Mouse (Mus musculus) left cerebral cortex, postnatal 25 days (tissue): ENCODE data around the gene Gpr183. TPM values are rescaled to one million over a fixed set of nuclear protein-coding genes. Genes with fewer than 3 reads are reported as not detected.

ENCODE experiments used
- DNase-seq, 2 experiments: peaks; one replicate each; pipeline ENCODE4 v3.0.0; 2022; ENCODE audit warnings: low spot score in 2 of 2, mixed read lengths in 1 of 2
- intact Hi-C: fragments of 180-260 bp; cut with DNase I; formaldehyde crosslinking; loops from one replicate; pipeline ENCODE4 v1.15.1; 2025
- total RNA-seq, 2 experiments: library from RNA; stranded (reverse); gene quantifications; 2 replicates each; pipeline ENCODE4 v1.2.3; 2021

The Gpr183 gene
- 1 to 10 TPM in 1 of 2 experiments, under 1 TPM in 1; 0.96 to 1.7 TPM for total RNA-seq

- intact Hi-C loops: no loop called here
Observed at GRCm38 (mm10) chr14:121964990-121965389, at the start of gene Gpr183. Gene Gpr183 (minus strand): TSS chr14:121965195.

DNA sequence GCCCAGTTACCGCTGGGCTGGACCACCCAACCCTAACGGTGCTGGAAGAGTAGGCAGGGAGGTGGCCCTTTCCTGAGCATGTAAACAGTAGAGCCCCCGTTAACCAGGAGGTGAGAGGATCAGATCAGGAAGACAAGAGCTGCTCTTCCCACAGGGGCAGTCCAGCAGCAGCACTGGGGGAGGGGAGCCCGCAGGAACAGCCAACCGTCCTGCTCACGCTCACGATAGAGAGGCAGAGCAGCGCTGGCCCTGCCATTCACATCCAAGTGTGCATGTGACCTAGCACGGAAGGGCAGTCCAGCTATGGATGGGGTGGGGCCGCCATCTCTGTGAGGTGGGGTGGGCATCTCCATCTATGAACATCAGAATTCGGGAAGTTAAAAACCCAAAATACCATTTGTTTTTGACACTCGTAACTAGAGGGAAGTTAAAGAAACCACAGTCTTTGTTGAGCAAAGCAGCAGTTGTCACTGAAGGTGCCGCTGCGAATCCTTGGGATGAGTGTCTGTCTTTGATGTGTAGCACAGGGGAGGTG lies 48.5 kb upstream of the Gpr183 start:
- DNase-seq: no peak
- intact Hi-C loops: no loop called here

More at GRCm38 (mm10) chr14:121964990-121965389, at the start of gene Gpr183:
- no peak for DNase-seq

DNA sequence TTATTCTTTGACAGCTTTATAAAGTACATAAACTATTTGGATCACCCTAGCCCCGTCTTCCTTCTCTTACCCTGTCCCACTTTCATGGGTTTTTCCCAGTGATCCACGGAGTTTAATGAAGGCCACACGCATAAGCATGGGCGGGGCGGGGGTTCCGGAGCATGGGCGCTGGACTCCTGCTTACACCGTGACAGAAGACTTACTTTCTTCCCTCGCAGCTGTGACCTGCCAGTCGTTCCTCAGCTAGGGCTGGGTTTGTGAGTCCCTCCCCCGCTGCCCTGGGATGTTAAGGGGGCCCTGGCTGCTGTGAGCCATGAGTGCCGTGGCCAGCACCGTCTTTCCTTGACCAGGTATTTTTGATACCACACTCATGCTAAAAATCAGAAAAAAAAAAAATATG lies 47.8 kb upstream of the Gpr183 start:
- intact Hi-C loops: no loop called here
- DNase-seq: no peak

DNA sequence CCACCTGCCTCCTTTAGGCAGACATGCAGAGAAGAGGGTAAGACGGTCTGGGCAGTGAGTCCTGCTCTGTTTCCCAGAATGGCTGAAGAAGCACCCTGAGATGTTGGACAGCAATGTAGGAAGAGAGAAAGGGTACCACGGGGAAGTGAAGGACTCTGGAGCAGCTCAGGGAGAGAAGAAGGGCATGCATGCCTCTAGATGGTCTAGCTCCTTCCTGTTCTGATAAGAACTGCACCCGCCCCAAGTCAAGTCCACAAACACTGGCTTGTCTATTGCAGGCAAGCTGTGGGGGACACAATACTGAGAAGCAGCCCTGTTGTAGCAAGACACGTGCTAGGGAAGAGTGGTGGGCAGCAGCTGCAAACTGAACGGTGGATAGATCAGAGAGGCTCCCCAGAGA lies 47.2 kb upstream of the Gpr183 start:
- DNase-seq: no peak
- intact Hi-C loops: no loop called here

- no peak for DNase-seq
- intact Hi-C loops: no loop called here
Observed at GRCm38 (mm10) chr14:122011768-122012167, 46.8 kb upstream of the Gpr183 start.

GRCm38 (mm10) chr14:122010301-122010700 lies 45.3 kb upstream of the Gpr183 start:
- DNase-seq: no peak
- intact Hi-C loops: no loop called here

GRCm38 (mm10) chr14:122009502-122009901 lies 44.5 kb upstream of the Gpr183 start:
- DNase-seq: peak; percentile 23 to 29
- intact Hi-C loops: no loop called here

GRCm38 (mm10) chr14:122008261-122008660 lies 43.3 kb upstream of the Gpr183 start:
- intact Hi-C loops: no loop called here
- DNase-seq: no peak

- no peak for DNase-seq
- intact Hi-C loops: no loop called here
Observed at GRCm38 (mm10) chr14:122003812-122004211, 38.8 kb upstream of the Gpr183 start.

GRCm38 (mm10) chr14:122002224-122002623 lies 37.2 kb upstream of the Gpr183 start:
- peak in 1 of 2 experiments; percentile 29 for DNase-seq
- intact Hi-C loops: no loop called here

DNA sequence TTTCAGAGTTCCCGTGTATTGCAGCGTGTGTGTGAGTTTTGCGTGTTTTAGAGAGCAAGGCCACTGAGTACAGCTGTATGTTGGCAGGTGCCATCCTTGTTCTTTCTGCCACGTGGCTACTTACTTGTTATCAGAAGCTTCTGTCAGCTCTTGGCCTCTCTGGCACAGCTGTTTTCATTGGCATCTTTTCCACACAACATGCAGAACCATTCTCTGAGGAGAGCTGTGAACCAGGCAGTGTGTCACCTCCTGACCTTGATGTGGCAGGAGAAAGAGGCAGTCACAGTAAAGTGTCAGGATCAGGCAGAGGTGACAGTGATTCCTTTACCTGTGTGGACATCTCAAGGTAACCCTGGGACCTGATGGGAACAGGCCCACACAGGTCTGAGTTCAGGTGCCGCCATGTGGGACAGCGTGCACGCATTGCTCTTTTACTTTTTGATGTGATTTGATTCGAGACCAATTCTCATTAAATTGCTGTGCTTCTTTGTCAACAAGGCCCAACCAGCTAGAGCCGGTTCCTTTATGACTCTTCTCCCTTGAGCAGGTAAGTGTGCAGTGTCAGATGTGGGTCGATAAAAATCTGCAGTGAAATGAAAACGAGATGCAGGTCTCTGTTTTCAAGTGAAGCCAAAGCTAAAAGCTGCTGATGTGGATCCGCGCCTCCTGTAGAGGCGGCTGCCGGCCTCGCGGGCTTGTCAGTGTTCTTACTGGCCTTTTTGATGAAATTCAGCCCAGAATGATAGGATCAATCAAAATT lies 35.5 kb upstream of the Gpr183 start:
- intact Hi-C loops: no loop called here
- DNase-seq: no peak

GRCm38 (mm10) chr14:121999455-121999854 lies 34.5 kb upstream of the Gpr183 start:
- intact Hi-C loops: no loop called here
- no peak for DNase-seq

- intact Hi-C loops: no loop called here
- peak; percentile 14 to 47 for DNase-seq
Observed at GRCm38 (mm10) chr14:121996786-121997185, 31.8 kb upstream of the Gpr183 start.

GRCm38 (mm10) chr14:121995557-121995870 lies 30.5 kb upstream of the Gpr183 start:
- intact Hi-C loops: no loop called here

DNA sequence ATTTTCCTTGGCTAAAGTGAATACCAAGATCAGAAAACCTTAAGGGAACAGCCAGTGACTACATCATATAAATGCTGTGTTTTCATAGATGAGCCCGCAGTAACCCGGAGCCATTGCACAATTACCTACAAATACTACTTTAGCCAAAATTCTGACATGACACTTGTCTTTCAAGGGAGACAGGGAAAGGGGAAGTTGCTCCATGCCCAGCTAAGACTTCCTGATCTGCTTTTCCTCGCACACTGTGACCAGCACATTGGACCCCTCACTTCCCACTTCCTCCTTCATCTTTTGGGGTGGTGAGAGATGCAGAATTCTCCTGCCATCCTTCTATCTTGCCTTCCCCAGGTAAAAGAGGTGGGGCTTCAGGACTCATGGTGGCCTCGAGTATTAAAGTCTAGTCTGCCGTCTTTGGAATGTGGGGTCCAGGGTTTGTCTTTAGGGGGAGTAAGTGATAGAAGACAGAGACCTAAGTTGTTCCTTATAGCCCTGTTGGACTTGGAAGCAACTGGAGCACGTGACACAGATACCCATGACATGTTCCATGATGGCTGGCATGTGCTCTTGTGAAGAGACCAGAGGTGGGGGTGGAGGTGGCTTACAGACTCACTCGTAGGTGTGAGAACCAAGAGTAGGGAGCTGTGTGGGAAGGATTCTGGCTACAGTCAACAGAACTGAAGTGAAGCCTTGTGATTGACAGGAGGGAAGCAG lies 30.0 kb upstream of the Gpr183 start:
- intact Hi-C loops: no loop called here

More at GRCm38 (mm10) chr14:121995557-121995870, 30.5 kb upstream of the Gpr183 start:
- no peak for DNase-seq

GRCm38 (mm10) chr14:121994171-121994700 lies 29.2 kb upstream of the Gpr183 start:
- intact Hi-C loops: no loop called here
- DNase-seq: no peak

More for the DNA sequence above, 30.0 kb upstream of the Gpr183 start:
- no peak for DNase-seq

GRCm38 (mm10) chr14:121993616-121994015 lies 28.6 kb upstream of the Gpr183 start:
- intact Hi-C loops: no loop called here
- DNase-seq: no peak

- no peak for DNase-seq
- intact Hi-C loops: no loop called here
Observed at GRCm38 (mm10) chr14:121992395-121993280, 27.6 kb upstream of the Gpr183 start.

DNA sequence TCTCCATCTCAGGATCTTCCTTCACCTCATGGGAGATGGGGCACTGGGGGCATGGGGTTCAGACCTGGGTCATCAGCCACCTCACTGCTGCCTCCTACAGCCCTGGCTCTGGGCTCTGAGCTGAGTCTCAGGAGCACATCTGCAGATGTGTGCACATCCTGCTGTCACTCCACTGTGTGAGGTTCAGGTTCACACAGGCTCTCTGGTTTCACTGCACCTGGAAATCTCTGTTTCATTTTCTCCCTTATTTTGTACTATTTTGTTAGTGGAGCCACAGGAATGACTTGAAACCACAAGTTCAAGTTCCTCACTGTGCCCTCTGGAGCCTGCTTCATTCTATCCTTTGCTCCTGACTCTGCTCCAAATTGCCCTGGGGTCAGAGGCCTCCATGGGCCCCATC lies 26.9 kb upstream of the Gpr183 start:
- DNase-seq: no peak
- intact Hi-C loops: no loop called here

- intact Hi-C loops: no loop called here
- DNase-seq: no peak
Observed at GRCm38 (mm10) chr14:121990897-121991296, 25.9 kb upstream of the Gpr183 start.
